Mouse (Mus musculus) embryo, embryonic 11 days (tissue): ENCODE measurements around the gene Zfp386.

ENCODE experiments used
- DNase-seq: peaks from one replicate; pipeline ENCODE4 v3.0.0-alpha.2; 2015

The Zfp386 gene

DNA sequence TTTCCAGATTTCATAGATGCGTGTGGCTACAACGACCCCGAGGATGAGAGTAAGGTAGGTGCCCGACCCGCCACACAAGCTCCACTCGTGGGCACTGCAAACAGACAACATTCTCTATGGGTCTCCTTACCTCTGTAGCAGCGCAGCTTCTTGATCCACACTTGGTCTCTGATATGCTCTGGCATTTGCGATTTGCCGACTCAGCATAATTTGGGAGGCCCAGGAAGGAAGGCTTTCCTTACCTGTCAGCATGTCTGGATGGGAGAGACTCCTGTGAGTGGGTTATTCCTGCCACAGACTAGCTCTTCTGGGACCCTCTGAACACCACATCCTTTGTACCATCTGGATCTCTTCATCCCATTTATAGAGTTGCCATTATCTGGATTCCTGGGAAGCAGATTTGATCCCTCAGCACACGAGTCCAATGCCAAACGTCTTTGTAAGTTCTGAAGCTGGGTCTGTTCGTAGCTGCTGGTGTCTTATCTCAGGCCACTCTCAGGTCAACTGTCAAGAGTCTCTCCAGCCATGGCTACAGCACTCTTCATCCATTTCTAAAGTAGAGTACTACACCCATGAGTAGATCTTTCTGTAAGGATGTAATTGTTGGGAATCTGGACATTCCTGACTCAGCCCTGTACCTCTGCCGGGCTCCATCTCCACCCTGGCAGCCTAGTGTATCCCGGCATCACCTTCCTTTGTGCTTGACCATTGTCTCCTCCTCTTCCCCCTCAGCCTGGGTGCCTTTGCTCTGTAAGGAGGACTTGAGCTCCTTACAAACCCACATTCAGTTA, 47.4 kb downstream of the Zfp386 start:
- no peak for DNase-seq

DNA sequence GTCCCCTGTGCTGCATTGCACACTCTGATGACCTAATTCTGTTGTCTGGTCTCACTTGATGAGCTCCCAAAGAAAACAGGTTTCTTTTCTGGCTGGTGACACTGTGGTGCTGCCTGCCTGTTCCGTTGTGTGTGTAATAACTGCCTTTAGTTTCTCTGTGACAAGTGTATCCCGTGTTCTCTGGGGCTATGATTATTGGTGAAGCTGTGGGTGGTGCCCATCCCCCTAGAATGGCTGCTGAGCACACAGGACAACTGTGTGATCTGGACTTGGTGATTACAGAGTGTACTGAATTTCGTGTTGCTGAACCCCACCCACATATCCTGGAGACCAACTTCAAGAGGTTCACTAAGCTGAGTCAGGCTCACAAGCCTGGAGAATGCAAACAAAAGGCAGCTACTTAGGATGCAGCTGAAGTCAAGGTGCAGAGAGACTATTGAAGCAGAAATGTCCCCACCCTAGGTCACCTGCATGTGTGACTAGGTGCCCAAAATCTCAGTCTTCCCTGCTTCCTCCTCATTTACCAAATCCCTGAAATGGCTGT, 48.9 kb downstream of the Zfp386 start:
- DNase-seq = no peak

DNA sequence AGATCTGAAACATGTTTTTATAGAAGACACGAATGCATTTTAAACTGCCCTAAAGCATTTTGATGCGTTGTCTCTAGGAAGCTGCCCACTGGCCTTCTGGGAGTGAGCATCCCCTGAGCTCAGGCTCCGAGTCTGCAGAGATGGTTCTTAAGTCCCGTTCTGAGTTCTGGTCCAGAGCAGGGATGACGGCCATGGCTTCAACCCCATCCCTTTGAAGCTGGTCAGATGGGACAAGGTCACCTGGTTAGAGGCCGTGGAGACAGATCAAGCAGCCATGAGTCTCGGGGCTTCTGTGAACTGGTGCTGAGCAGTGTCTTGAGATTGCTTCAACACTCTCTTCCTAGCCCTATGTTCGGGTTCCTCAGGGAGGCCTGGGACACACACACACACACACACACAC, 49.6 kb downstream of the Zfp386 start:
- no peak for DNase-seq

DNA sequence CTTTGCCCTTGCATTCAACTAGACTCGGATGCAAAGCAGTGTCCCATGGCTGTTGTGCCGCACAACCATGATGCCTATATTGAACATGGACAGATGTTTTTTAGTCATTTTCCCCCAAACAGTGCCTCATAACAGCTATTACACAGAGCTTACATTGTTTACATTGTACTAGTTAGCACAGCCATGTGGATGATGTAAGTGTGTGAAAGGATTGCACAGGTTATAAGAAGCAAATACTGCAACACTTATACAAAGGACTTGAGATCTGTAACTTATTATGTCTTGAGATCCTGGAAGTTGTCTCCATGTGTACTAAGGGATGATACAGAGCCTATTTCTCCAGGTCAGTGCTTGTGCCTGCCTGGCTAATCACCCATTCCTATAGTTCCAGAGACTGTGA, 54.4 kb downstream of the Zfp386 start:
- no peak for DNase-seq

DNA sequence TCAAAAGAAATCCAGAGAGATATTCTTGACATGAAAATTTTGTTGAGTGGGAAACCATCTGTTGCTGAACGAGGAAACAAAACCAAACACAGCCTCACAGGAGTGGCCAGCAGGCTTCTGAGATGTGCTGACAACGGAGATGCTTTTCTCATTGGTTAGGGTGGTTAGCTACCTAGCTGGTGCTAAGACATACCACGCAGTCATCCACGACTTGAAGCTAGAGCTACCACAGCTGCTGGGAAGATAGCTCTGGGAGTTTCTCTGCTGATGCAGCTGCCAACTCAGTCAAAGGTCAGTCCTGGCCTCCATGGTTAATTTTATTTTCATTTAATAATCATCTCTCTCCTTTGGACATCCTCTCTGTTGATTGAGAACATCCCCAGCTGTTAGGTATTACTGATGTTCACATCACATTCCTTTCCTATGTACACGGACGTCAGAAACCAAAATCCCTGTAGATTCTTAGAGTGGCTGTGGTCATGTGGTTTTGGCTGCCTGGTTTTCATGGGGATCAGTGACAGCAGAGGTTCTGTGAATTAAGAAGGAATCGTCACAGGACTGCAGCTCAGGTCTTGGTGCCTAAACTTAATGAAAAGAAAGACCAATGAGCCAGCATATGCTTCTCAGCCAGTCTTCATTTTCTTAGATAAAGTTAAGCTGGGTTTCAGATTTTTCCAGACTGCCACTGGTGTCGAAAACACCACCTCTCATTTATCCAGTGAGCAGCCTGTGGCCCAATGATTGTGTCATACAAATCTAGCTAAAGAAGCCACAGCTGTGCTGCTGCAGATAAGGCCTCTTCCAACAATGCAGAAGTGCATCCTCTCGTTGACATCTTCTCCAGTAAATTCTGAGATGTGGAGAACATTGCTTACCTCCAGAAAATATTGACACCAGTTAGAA, 62.2 kb downstream of the Zfp386 start:
- no peak for DNase-seq

DNA sequence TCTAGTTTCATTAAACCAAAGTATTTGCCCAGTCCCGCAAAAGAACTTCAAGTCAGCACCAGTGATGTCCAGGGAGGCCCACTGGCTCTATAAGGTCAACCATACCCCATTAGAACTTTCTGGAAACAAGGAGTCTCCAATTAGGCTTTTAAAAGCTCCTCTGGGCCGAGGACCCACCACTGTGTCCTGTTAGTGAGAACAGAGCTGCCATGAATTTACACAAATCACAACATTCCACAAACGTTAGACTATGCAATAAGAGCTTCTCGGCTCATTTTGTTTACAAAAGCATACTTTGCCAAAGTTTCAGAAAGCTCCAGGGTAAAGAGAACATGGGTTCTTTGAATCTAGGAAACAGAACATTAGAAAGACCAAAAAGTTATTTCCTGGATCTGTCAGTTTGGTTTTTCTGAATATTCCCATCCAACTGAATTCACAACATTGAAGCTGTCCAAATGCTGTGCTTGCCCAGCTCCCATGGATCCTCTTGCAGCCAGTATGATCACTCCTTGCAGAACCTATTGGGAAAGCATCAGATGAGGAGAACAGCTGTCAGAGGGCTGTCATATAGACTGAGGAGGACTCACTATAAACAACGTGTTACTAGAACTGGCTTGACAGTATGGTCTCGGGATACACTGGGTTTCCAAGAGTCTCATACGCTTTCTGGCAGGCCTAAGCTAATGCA, 63.6 kb downstream of the Zfp386 start:
- DNase-seq = no peak
